Mouse (Mus musculus) hindbrain, embryonic 16.5 days (tissue): ENCODE data around the gene Fkbp10. TPM values are rescaled to one million over a fixed set of nuclear protein-coding genes. Genes with fewer than 3 reads are reported as not detected.
A peak's percentile ranks its signal among the peaks of the same experiment; 100 is the strongest.

Experiments
- ATAC-seq: fragments of 200-750 bp; cut with Nextera tagmentation; 2 replicates; pipeline ENCODE4 v1.8.0; 2017; ENCODE audit warnings: moderate TSS enrichment, moderate library complexity
- H3K27ac ChIP-seq: fragments of 300-500 bp; sonication (generic); 2 replicates; pipeline ENCODE4 v1.5.1; 2014; ENCODE audit warnings: low read depth, mild to moderate bottlenecking, control low read depth, low read length, moderate library complexity
- H3K27me3 ChIP-seq: fragments of 300-500 bp; sonication (generic); replicated peaks from 2 replicates; pipeline ENCODE4 v1.6.1; 2014; ENCODE audit warnings: low read length; ENCODE audit not compliant: control insufficient read depth, insufficient read depth
- H3K36me3 ChIP-seq: fragments of 300-500 bp; sonication (generic); 2 replicates; pipeline ENCODE4 v1.6.1; 2014; ENCODE audit warnings: mild to moderate bottlenecking, low read length, moderate library complexity, mixed read lengths; ENCODE audit not compliant: control insufficient read depth, insufficient read depth
- H3K4me1 ChIP-seq: fragments of 300-500 bp; sonication (generic); 2 replicates; pipeline ENCODE4 v1.6.1; 2014; ENCODE audit warnings: low read depth, low read length; ENCODE audit not compliant: control insufficient read depth, insufficient read depth
- H3K4me2 ChIP-seq: fragments of 300-500 bp; sonication (generic); 2 replicates; pipeline ENCODE4 v1.6.1; 2014; ENCODE audit warnings: mild to moderate bottlenecking, low read length, control low read depth, moderate library complexity
- H3K4me3 ChIP-seq: fragments of 300-500 bp; sonication (generic); 2 replicates; pipeline ENCODE4 v1.5.1; 2014; ENCODE audit warnings: mild to moderate bottlenecking, low read length, control low read depth, moderate library complexity
- H3K9ac ChIP-seq: fragments of 300-500 bp; sonication (generic); 2 replicates; pipeline ENCODE4 v1.6.1; 2014; ENCODE audit warnings: low read depth, mild to moderate bottlenecking, control low read depth, low read length, moderate library complexity
- H3K9me3 ChIP-seq: fragments of 300-500 bp; sonication (generic); 2 replicates; pipeline ENCODE4 v1.6.1; 2014; ENCODE audit warnings: mild to moderate bottlenecking, low read length, moderate library complexity; ENCODE audit not compliant: control insufficient read depth
- WGBS: fragments of 180-500 bp; shearing (Covaris S2); extraction: QIAGEN DNeasy Blood & Tissue Kit; methylation state at CpG from one replicate; pipeline ENCODE4 v1.1.7; 2014; 5-methylcytosine and 5-hydroxymethylcytosine counted together
- polyA plus RNA-seq: library from polyadenylated mRNA; unstranded; fragments of >200 nt; fragmentation: Nextera tagmentation; extraction: Ambion mirVana; gene quantifications from 2 replicates; pipeline ENCODE4 v1.2.1, GENCODE M21; 2015

The Fkbp10 gene
- polyA plus RNA-seq, 1 experiment from 2014 or later, result 29.2 TPM

DNA sequence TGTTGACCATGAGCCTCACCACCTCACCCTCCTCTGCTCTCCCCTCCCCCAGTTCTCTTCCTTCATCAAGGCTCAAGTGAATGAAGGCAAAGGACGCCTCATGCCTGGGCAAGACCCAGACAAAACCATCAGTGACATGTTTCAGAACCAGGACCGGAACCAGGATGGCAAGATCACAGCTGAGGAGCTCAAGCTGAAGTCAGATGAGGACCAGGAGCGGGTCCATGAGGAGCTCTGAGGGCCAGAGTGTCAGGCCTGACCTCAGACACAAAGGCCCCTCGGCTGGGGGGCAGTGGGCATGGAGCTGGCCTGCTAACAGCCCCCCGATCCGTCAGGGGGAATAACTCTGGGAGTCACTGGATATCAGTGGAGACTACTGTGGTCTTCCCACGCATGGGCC is 8.3 kb downstream of the Fkbp10 start:
- no peak overlapping the region for H3K27ac ChIP-seq
- no peaks in the 10 kb centered on the region for H3K9me3 ChIP-seq
- no peaks in the 10 kb centered on the region for H3K36me3 ChIP-seq
- no peak overlapping the region for H3K9ac ChIP-seq
- no peaks in the 10 kb centered on the region for H3K27me3 ChIP-seq
- WGBS, result 92% methylated on average over 7 of the region's 7 CpGs
- H3K4me1 ChIP-seq, result no peaks in the 10 kb centered on the region
- ATAC-seq, result no peak
- no peak overlapping the region for H3K4me2 ChIP-seq
- H3K4me3 ChIP-seq, result no peak overlapping the region

DNA sequence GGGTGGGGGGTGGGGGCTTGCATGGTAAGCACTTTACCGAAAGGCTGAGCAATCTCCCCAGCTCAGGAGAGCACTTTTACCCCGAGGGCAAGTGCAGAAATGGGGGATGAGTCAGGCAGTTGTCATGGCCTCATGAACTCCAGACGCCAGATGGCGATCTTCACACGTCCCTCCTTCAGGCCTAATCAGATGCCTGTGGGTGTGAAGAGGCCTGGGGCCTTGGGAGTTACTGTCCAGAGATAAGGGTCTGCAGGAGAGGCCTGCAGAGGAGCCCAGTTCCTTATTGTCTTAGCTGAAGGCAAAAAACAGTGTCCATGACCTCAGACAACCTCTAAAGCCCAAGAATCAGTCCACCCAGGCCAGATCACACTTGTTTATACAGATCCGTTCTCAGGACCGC is 10.4 kb downstream of the Fkbp10 start:
- H3K9ac ChIP-seq, result no peak overlapping the region
- H3K36me3 ChIP-seq, result peaks cover 5% of the 10 kb centered on the region; the same call in 1 of the 2 replicates
- 0 out of 2 replicates have a peak, but pooled peaks have one; percentile 22 for ATAC-seq
- WGBS, result 28% methylated on average over 7 of the region's 7 CpGs
- H3K27ac ChIP-seq, result no peak overlapping the region
- H3K4me3 ChIP-seq, result no peak overlapping the region
- H3K27me3 ChIP-seq, result no peaks in the 10 kb centered on the region
- H3K9me3 ChIP-seq, result no peaks in the 10 kb centered on the region
- no peak overlapping the region for H3K4me2 ChIP-seq
- no peaks in the 10 kb centered on the region for H3K4me1 ChIP-seq

DNA sequence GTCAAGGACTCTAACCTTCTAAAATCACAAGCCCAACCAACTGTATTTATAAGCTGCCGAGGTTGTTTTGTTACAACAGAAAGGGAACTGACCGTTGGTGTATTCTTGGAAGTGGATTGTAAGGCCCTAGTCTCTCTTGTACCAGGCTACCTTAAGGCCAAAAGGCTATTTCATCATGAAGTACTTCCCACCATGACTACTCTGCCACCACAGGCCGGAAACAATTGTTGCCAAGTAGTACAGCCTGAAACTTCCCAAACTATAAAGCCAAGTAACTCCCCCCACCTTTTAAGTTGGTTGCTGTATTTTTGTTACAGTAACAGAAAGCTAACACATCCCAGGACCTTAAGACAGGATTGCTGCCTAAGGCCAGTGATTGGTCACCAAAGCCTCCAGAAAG is 11.3 kb downstream of the Fkbp10 start:
- H3K36me3 ChIP-seq, result peaks cover 8% of the 10 kb centered on the region; the same call in 1 of the 2 replicates
- 91% methylated on average over 3 of the region's 3 CpGs for WGBS
- H3K4me2 ChIP-seq, result no peak overlapping the region
- no peak overlapping the region for H3K4me3 ChIP-seq
- H3K9ac ChIP-seq, result no peak overlapping the region
- no peak for ATAC-seq
- H3K9me3 ChIP-seq, result no peaks in the 10 kb centered on the region
- no peak overlapping the region for H3K27ac ChIP-seq
- no peaks in the 10 kb centered on the region for H3K27me3 ChIP-seq
- H3K4me1 ChIP-seq, result no peaks in the 10 kb centered on the region

DNA sequence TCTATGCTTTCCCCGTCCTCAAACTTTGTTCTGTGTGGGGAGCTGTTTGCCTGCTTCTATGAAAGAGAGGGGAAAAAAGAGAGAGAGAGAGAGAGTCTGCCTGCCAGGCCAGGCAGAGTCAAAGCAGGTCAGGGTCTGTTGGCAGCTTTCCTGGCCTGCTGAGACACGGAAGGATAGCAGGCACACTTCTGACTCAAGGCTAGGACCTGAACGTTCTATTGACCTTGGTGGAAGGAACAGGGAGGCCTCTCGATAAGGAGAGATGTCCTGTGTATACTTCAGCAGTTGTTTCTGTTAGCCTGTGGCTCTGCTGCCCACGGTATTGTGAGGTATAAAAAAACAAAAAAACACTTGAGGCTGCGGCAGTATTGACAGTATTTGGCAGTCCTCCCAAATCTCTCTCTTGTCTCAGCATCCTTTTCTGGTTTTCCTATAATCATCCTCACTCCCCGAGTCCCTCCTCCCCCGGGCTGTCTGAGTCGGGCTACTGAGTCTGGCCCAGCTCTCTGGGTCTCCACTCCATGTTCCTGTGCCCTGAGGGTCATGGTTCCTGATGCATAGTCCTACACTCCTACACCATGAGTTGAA is 13.2 kb downstream of the Fkbp10 start:
- H3K4me1 ChIP-seq, result no peaks in the 10 kb centered on the region
- H3K9me3 ChIP-seq, result no peaks in the 10 kb centered on the region
- H3K4me3 ChIP-seq, result no peak overlapping the region
- H3K4me2 ChIP-seq, result no peak overlapping the region
- H3K36me3 ChIP-seq, result peaks cover 8% of the 10 kb centered on the region; the same call in 1 of the 2 replicates
- peak; percentile 71 for ATAC-seq
- no peak overlapping the region for H3K27ac ChIP-seq
- no peaks in the 10 kb centered on the region for H3K27me3 ChIP-seq
- WGBS, result 43% methylated on average over 9 of the region's 9 CpGs
- H3K9ac ChIP-seq, result no peak overlapping the region

DNA sequence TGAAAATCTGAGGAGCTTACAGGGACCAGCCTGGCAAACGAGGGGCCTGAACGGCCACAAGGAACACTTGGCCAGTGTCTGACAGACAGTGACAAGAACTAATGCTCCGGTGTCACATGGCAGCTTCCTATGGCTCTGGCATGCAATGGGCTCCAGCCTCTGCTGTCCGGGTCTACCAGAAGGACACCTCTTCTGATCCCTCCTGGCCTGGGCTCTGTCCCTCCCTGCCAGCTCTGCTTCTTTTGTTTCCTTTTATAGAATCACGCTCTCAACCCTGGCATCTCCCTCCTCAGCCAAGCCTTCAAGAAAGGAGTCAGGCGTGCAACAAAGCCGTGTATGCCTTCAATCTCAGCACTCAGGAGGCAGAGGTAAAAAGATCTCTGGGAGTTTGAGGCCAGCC is 14.6 kb downstream of the Fkbp10 start:
- H3K27ac ChIP-seq, result no peak overlapping the region
- H3K4me2 ChIP-seq, result no peak overlapping the region
- H3K4me3 ChIP-seq, result no peak overlapping the region
- 80% methylated on average over 7 of the region's 7 CpGs for WGBS
- no peak for ATAC-seq
- H3K27me3 ChIP-seq, result no peaks in the 10 kb centered on the region
- H3K9ac ChIP-seq, result no peak overlapping the region
- H3K9me3 ChIP-seq, result no peaks in the 10 kb centered on the region
- peaks cover 8% of the 10 kb centered on the region; the same call in 1 of the 2 replicates for H3K36me3 ChIP-seq
- no peaks in the 10 kb centered on the region for H3K4me1 ChIP-seq

DNA sequence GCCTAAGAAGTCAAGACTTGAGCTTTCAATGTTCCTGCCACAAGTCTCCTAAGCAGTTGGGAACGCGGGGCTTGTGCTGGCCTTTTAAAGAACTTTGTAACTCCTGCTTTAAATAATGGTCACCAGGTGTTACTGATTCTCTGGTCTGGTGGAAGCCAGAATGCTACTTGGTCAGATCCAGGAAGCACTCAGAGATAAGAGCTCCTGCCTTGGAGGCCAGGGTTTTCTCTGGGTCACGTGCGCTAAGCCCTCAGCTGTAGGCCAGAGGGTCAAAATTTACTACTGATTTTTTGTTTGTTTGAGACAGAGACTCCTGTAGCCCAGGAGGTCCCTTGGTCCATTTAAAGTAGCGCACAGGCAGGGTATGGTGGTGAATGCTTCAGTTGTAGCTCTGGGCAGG is 16.5 kb downstream of the Fkbp10 start:
- ATAC-seq, result no peak

DNA sequence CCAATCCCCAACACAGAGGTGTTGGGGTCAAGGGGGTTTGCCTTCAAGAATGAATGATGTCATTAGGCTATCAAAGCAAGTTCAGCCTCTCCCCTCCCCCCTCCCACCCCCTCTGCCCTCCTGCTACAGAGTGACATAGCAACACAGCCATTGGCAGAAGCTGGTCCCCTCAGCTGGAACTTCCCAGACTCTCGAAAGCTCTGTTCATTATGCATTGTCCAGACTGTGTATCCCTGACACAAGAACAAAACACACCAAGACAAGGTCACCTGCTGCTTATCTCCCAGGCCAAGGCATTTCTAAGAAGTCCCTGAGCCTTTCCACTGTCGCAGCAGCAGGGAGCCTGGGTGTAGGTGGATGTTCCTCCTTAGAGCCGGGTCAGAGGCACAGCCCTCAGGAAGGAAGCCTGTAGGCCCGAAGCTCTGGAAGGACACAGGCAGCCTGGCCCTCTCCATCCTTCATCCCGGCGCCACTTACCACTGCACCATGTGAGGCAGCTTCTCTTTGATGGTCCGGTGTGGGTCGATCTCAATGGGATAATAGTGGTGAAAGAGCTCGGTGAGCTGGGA is 20.3 kb downstream of the Fkbp10 start:
- Histone ChIP-seq H3K4me2 (no peak overlapping the region), H3K27me3 (no peaks in the 10 kb centered on the region), H3K4me1 (peaks cover 5% of the 10 kb centered on the region), H3K9me3 (no peaks in the 10 kb centered on the region), H3K36me3 (0 out of 2 replicates have a peak, but pooled peaks cover 7% of the 10 kb centered on the region), H3K9ac (no peak overlapping the region), H3K4me3 (no peak overlapping the region), H3K27ac (no peak overlapping the region)
- ATAC-seq, result no peak
- 26% methylated on average over 9 of the region's 9 CpGs for WGBS

More for the DNA sequence above, 16.5 kb downstream of the Fkbp10 start:
- no peak overlapping the region for H3K4me2 ChIP-seq
- no peak overlapping the region for H3K27ac ChIP-seq
- H3K27me3 ChIP-seq, result no peaks in the 10 kb centered on the region
- H3K9ac ChIP-seq, result no peak overlapping the region
- WGBS, result 96% methylated on average over 5 of the region's 5 CpGs
- no peak overlapping the region for H3K4me3 ChIP-seq
- no peaks in the 10 kb centered on the region for H3K9me3 ChIP-seq
- no peaks in the 10 kb centered on the region for H3K4me1 ChIP-seq
- H3K36me3 ChIP-seq, result peaks cover 12% of the 10 kb centered on the region; the same call in 1 of the 2 replicates

DNA sequence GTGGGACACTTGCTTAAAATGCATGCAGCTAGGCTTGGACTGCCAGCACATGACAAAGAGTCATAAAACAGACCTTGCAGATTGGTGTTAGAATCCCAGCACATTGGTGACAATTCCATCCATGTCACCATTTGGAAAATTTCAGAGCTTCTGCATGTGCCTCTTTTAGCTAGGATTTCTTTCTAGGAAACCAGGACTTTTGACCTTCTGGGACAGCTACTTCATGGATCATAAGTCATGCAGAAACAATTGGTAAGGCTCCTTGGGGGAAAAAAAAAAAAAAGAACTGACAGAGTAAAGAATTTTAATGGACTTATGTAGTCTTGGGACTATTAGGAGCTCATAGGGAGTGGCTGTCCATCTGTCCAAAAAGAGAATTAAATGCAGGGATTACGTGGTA is 22.4 kb downstream of the Fkbp10 start:
- no peak for ATAC-seq
- H3K9me3 ChIP-seq, result no peaks in the 10 kb centered on the region
- WGBS, result 79% methylated on average over 1 of the region's 1 CpGs

DNA sequence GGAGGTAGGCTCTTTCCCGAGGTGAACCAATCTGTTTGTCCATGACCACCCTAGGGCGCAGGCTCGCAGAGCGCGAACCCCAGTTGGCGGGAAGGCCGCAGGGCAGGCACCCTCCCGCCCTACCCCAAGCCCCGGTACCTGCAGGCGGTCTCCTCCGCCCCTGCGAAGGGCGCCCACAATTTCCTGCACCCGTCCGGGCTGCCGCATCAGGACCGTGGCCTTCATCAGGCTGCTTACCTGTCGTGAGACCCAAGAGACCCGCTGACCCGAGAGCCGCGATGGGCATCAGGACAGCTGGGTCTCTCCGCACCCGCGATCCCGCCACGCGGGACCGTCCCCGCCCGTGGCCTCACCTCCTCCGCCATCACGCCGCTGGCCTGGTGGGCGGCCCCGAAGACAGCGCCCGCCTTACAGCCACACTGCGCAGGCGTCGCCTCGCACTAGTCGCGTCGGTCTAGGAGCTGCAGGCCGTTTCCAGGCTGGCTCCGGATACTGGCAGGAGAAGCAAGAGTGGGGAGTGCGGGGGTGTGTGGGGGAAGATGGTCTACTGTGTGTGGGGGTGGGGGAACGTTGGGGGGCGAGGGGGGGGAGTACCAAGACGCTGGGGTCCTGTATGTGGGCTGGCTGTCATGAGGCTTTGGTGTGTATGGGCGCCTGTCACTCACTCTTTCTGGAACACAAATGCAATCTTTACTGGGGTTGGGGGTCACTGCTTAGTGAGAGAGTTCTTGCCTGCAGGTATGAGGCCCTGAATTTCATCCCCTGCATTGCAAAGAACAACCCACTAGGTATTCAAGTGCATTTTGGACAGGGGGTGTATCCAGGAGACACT is 25.4 kb downstream of the Fkbp10 start:
- Histone ChIP-seq H3K4me3 (peak overlapping the region; percentile 80), H3K9me3 (no peaks in the 10 kb centered on the region), H3K27me3 (no peaks in the 10 kb centered on the region), H3K27ac (peak overlapping the region; percentile 78), H3K9ac (peak overlapping the region; percentile 94), H3K36me3 (0 out of 2 replicates have a peak, but pooled peaks cover 2% of the 10 kb centered on the region), H3K4me2 (peak overlapping the region; percentile 81), H3K4me1 (peaks cover 5% of the 10 kb centered on the region)
- peak; percentile 97 for ATAC-seq
- WGBS, result 2% methylated on average over 49 of the region's 52 CpGs

More for the DNA sequence above, 22.4 kb downstream of the Fkbp10 start:
- peaks cover 5% of the 10 kb centered on the region for H3K4me1 ChIP-seq
- H3K27ac ChIP-seq, result no peak overlapping the region
- 0 out of 2 replicates have a peak, but pooled peaks cover 4% of the 10 kb centered on the region for H3K36me3 ChIP-seq
- H3K27me3 ChIP-seq, result no peaks in the 10 kb centered on the region
- no peak overlapping the region for H3K4me3 ChIP-seq
- no peak overlapping the region for H3K9ac ChIP-seq
- H3K4me2 ChIP-seq, result no peak overlapping the region
